Mouse (Mus musculus) large intestine, adult 2 months (tissue): ENCODE measurements around the gene Wasl. TPM values are rescaled to one million over a fixed set of nuclear protein-coding genes. Genes with fewer than 3 reads are reported as not detected.

Experiments
- DNase-seq: peaks from one replicate; pipeline ENCODE4 v3.0.0-alpha.2; 2012; ENCODE audit warnings: low read depth, low spot score
- WGBS: fragments of 180-500 bp; shearing (Covaris S2); methylation state at CpG from one replicate; pipeline ENCODE4 v1.1.7; 2018; 5-methylcytosine and 5-hydroxymethylcytosine counted together
- polyA plus RNA-seq: library from polyadenylated mRNA; depleted of rRNA; stranded (reverse); fragments of >200 nt; gene quantifications from 2 replicates; pipeline ENCODE4 v1.2.3, GENCODE M21; 2012; rRNA removed

Gene Wasl
- polyA plus RNA-seq, 1 experiment, result 16.9 TPM

- 66% methylated on average over 11 of the region's 11 CpGs for WGBS
- no peak for DNase-seq
Observed at GRCm38 (mm10) chr6:24570278-24570677, 94.5 kb downstream of the Wasl start.

GRCm38 (mm10) chr6:24569711-24570110 is 95.1 kb downstream of the Wasl start:
- DNase-seq, result no peak
- 80% methylated on average over 1 of the region's 1 CpGs for WGBS

- DNase-seq, result no peak
Observed at GRCm38 (mm10) chr6:24568963-24569362, 95.8 kb downstream of the Wasl start.

GRCm38 (mm10) chr6:24564886-24565285 is 99.9 kb downstream of the Wasl start:
- 82% methylated on average over 1 of the region's 1 CpGs for WGBS

More at GRCm38 (mm10) chr6:24568963-24569362, 95.8 kb downstream of the Wasl start:
- 84% methylated on average over 5 of the region's 5 CpGs for WGBS

GRCm38 (mm10) chr6:24564081-24564480 is 100.7 kb downstream of the Wasl start:
- 56% methylated on average over 9 of the region's 9 CpGs for WGBS
- no peak for DNase-seq

More at GRCm38 (mm10) chr6:24564886-24565285, 99.9 kb downstream of the Wasl start:
- DNase-seq, result no peak

Other genes starting within 250 kb of the Wasl start
- gene Iqub, start 149.9 kb downstream of the Wasl start, polyA plus RNA-seq, result 0.02 and 0.04 TPM in 2 replicates
- 3.9 and 5.0 TPM in 2 replicates for gene Ndufa5, start 137.0 kb downstream of the Wasl start, polyA plus RNA-seq
- gene Asb15, start 136.9 kb downstream of the Wasl start, polyA plus RNA-seq, result not detected in 2 replicates
- not detected in 2 replicates for gene Lmod2, start 67.2 kb downstream of the Wasl start, polyA plus RNA-seq
- not detected in 2 replicates for gene Hyal6, start 68.2 kb upstream of the Wasl start, polyA plus RNA-seq
- gene Hyal4, start 83.3 kb upstream of the Wasl start, polyA plus RNA-seq, result not detected in 2 replicates
- gene Spam1, start 126.2 kb upstream of the Wasl start, polyA plus RNA-seq, result not detected in 2 replicates
- gene Hyal5, start 193.0 kb upstream of the Wasl start, polyA plus RNA-seq, result not detected in 2 replicates